Mouse (Mus musculus) liver, embryonic 16.5 days (tissue): ENCODE data around the gene Sulf2. TPM values are rescaled to one million over a fixed set of nuclear protein-coding genes. Genes with fewer than 3 reads are reported as not detected.

Source experiments
- ATAC-seq: fragments of 200-750 bp; cut with Nextera tagmentation; 2 replicates; pipeline ENCODE4 v1.8.0; 2017; ENCODE audit warnings: low read depth, mild to moderate bottlenecking, moderate number of reproducible peaks, moderate library complexity
- H3K27ac ChIP-seq: fragments of 300-500 bp; sonication (generic); 2 replicates; pipeline ENCODE4 v1.5.1; 2014; ENCODE audit warnings: mild to moderate bottlenecking, low read length
- H3K27me3 ChIP-seq: fragments of 300-500 bp; sonication (generic); 2 replicates; pipeline ENCODE4 v1.6.1; 2014; ENCODE audit warnings: low read depth, low read length, mixed read lengths; ENCODE audit not compliant: control insufficient read depth, insufficient read depth
- H3K36me3 ChIP-seq: fragments of 300-500 bp; sonication (generic); 2 replicates; pipeline ENCODE4 v1.6.1; 2014; ENCODE audit warnings: mild to moderate bottlenecking; ENCODE audit not compliant: control insufficient read depth, insufficient read depth
- H3K4me1 ChIP-seq: fragments of 300-500 bp; sonication (generic); 2 replicates; pipeline ENCODE4 v1.6.1; 2014; ENCODE audit warnings: low read depth, low read length, mixed read lengths; ENCODE audit not compliant: control insufficient read depth
- H3K4me2 ChIP-seq: fragments of 300-500 bp; sonication (generic); 2 replicates; pipeline ENCODE4 v1.6.1; 2014; ENCODE audit warnings: low read depth, low read length, mixed read lengths
- H3K4me3 ChIP-seq: fragments of 300-500 bp; sonication (generic); 2 replicates; pipeline ENCODE4 v1.5.1; 2014; ENCODE audit warnings: low read depth, mild to moderate bottlenecking, low read length
- H3K9ac ChIP-seq: fragments of 300-500 bp; sonication (generic); 2 replicates; pipeline ENCODE4 v1.6.1; 2014; ENCODE audit warnings: low read depth, low read length
- H3K9me3 ChIP-seq: fragments of 300-500 bp; sonication (generic); replicated peaks from 2 replicates; pipeline ENCODE4 v1.6.1; 2016; ENCODE audit warnings: low read length; ENCODE audit not compliant: control insufficient read depth
- WGBS: fragments of 180-500 bp; shearing (Covaris S2); extraction: QIAGEN DNeasy Blood & Tissue Kit; methylation state at CpG from one replicate; pipeline ENCODE4 v1.1.7; 2014; ENCODE audit not compliant: insufficient replicate concordance; 5-methylcytosine and 5-hydroxymethylcytosine counted together
- polyA plus RNA-seq: library from polyadenylated mRNA; unstranded; fragments of >200 nt; fragmentation: Nextera tagmentation; extraction: Ambion mirVana; gene quantifications from 2 replicates; pipeline ENCODE4 v1.2.1, GENCODE M21; 2015

The Sulf2 gene
- 0.68 and 1.2 TPM in 2 replicates for polyA plus RNA-seq

DNA sequence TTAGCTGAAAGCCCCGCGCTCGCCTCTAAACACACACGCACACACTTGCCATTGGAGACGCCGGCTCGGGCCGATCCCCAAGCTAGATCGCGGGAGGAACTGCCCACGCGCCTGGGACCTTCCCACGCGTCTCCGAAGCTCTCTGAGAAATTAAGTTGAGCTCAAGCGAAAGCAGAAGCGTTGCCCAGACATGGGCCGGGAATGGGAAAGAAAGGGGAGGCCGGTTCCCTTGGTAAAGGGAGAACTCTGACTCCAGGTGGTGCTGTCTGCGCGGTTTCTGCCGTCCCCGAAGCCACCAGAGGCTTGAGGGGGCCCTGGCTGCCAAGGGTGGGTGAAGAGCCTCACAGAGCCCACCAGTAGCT lies at the start of gene Sulf2:
TSS of gene Sulf2 (minus strand) at position 210 of the 362 bp plus-strand sequence.
- no peaks in the 10 kb centered on the region for H3K9me3 ChIP-seq
- WGBS = under 1% methylated on average over 23 of the region's 23 CpGs
- no peak for ATAC-seq
- no peak within 1 kb of the TSS for H3K27ac ChIP-seq
- no peaks in the 10 kb centered on the region; the same call in 1 of the 2 replicates for H3K4me1 ChIP-seq
- peaks cover 46% of the 10 kb centered on the region for H3K27me3 ChIP-seq
- peak within 1 kb of the TSS; percentile 70 for H3K4me2 ChIP-seq
- H3K9ac ChIP-seq = no peak within 1 kb of the TSS
- peak within 1 kb of the TSS; percentile 53 for H3K4me3 ChIP-seq
- no peaks in the 10 kb centered on the region for H3K36me3 ChIP-seq

- Histone ChIP-seq H3K9me3 (no peaks in the 10 kb centered on the region), H3K4me1 (no peaks in the 10 kb centered on the region), H3K27ac (no peak overlapping the region), H3K27me3 (no peaks in the 10 kb centered on the region), H3K4me2 (no peak overlapping the region), H3K36me3 (no peaks in the 10 kb centered on the region), H3K9ac (no peak overlapping the region), H3K4me3 (no peak overlapping the region)
- 61% methylated on average over 13 of the region's 13 CpGs for WGBS
- ATAC-seq = no peak
These were observed 48.7 kb upstream of the Sulf2 start for GRCm38 (mm10) chr2:166204174-166204573.

- Histone ChIP-seq H3K4me1 (no peaks in the 10 kb centered on the region), H3K9ac (no peak overlapping the region), H3K4me3 (no peak overlapping the region), H3K4me2 (no peak overlapping the region), H3K27me3 (no peaks in the 10 kb centered on the region), H3K27ac (no peak overlapping the region), H3K36me3 (no peaks in the 10 kb centered on the region), H3K9me3 (no peaks in the 10 kb centered on the region)
- ATAC-seq = no peak
- 66% methylated on average over 11 of the region's 12 CpGs for WGBS
These were observed 48.2 kb upstream of the Sulf2 start for GRCm38 (mm10) chr2:166203647-166204046.

DNA sequence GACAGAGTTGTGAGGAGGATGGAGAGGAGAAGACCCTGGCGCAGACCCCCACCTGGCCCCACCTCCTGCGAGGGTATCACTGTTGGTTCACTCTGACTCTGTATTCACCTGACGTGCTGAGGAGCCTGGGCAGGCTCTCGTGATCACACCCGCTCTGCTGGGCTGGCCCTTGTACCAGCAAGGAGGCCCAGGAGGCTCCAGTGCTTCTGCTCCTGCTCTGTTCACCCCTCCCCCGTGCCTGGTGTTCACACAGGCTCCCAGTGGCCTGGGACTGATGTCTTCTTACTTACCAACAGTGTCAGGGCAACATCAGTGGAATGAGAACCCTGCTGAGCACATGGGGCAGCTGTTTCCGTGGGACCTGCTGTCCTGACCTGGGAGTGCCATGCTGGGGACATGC lies 42.5 kb upstream of the Sulf2 start:
- Histone ChIP-seq H3K4me3 (no peak overlapping the region), H3K27me3 (no peaks in the 10 kb centered on the region), H3K4me1 (no peaks in the 10 kb centered on the region), H3K27ac (no peak overlapping the region), H3K36me3 (no peaks in the 10 kb centered on the region), H3K9me3 (no peaks in the 10 kb centered on the region), H3K9ac (no peak overlapping the region), H3K4me2 (no peak overlapping the region)
- WGBS = 49% methylated on average over 7 of the region's 7 CpGs
- no peak for ATAC-seq

DNA sequence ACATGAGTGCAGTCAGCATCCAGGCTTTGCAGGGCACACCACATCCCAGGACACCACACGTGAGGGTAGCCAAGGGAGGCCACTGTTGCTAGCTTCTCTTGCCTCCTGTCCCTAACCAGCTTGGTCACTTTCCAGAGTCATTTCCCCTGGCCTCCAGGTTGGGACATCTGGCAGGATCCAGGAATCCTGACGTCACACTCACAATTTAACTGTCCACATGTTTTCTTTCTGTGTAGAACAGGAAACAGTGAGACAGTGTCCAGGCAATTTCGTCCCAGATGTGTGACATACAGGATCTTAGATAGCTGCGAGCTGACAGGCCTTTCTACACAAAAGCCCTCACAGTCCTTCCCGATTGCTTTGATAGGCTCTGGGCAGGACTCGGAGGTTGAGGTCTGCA lies 41.6 kb upstream of the Sulf2 start:
- 38% methylated on average over 6 of the region's 6 CpGs for WGBS
- Histone ChIP-seq H3K27ac (no peak overlapping the region), H3K9me3 (no peaks in the 10 kb centered on the region), H3K4me2 (no peak overlapping the region), H3K27me3 (no peaks in the 10 kb centered on the region), H3K4me1 (no peaks in the 10 kb centered on the region), H3K9ac (no peak overlapping the region), H3K36me3 (no peaks in the 10 kb centered on the region), H3K4me3 (no peak overlapping the region)
- no peak for ATAC-seq

DNA sequence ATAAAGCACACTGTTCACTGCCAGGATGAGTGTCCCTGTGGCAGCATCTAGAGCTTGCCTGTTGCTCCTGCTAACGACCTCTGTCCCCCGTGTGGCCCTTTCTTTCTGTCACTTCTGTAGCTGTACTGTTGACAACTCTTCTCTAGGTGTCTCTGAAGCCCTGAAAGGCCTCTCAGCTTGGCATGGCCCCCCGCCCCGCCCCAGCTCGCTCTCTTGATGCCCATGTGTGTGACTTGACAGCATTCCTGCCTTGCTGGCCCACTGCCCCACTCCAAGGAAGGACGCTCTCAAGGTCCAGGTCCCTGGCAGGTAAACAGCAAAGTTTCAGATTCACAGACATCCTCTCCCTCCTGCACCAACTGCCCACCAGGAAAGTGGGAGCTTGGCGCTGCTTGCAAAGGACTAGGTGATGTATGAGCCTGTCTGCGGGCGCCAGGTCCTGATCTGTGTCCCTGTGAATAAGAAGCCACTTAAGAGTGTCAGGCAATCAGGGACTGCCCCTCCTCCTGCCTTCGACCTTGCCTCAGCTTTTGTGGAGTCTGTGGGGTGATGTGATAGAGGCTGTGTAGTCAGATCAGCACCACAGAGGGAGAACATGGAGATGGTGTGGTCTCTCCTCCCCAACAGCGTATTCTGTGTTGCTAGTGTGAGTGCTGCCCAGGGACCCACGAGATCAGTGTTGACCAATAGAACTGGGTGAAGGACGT lies 40.8 kb upstream of the Sulf2 start:
- 43% methylated on average over 13 of the region's 13 CpGs for WGBS
- H3K9ac ChIP-seq = no peak overlapping the region
- H3K9me3 ChIP-seq = no peaks in the 10 kb centered on the region
- no peak overlapping the region for H3K4me2 ChIP-seq
- H3K27ac ChIP-seq = no peak overlapping the region
- no peaks in the 10 kb centered on the region for H3K4me1 ChIP-seq
- no peaks in the 10 kb centered on the region for H3K27me3 ChIP-seq
- ATAC-seq = no peak
- no peaks in the 10 kb centered on the region for H3K36me3 ChIP-seq
- H3K4me3 ChIP-seq = no peak overlapping the region

GRCm38 (mm10) chr2:166195041-166195440 lies 39.6 kb upstream of the Sulf2 start:
- H3K27me3 ChIP-seq = no peaks in the 10 kb centered on the region
- no peaks in the 10 kb centered on the region for H3K36me3 ChIP-seq
- 51% methylated on average over 6 of the region's 6 CpGs for WGBS
- no peak overlapping the region for H3K4me2 ChIP-seq
- no peaks in the 10 kb centered on the region for H3K9me3 ChIP-seq
- H3K4me3 ChIP-seq = no peak overlapping the region
- H3K4me1 ChIP-seq = no peaks in the 10 kb centered on the region
- no peak overlapping the region for H3K9ac ChIP-seq
- ATAC-seq = no peak
- H3K27ac ChIP-seq = no peak overlapping the region

DNA sequence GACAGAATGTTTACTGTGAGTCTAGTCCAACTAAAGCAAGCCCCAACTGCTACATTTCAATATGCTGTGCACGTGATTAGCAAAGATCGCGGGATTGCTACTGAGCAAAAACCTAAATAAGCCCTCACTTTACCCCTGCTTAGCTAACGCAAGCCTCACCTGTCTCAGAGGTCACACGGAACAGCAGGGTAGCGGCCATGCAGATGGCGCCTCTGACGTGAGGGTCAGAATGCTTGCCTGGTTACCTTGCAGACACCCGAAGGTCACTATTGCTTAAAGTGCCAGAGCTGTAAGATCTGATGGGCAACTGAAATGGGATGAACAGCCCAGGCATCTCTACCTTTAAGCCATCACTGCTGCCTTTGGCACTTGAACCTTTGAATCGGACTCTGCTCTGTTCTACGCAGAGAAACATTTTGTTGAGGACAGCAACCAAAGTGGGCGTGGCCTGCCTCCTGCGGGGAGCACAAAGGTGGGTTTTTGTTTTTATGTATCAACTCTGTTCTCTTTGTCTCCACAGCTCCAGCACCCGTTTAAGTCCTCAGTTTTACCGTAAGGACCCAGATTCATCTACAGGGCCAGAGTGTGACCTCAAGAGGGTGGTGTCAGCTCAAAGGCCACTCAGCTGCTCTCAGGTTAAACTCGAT lies 38.8 kb upstream of the Sulf2 start:
- H3K36me3 ChIP-seq = no peaks in the 10 kb centered on the region
- no peak overlapping the region for H3K27ac ChIP-seq
- no peaks in the 10 kb centered on the region for H3K9me3 ChIP-seq
- no peak for ATAC-seq
- no peaks in the 10 kb centered on the region for H3K4me1 ChIP-seq
- no peak overlapping the region for H3K4me2 ChIP-seq
- H3K27me3 ChIP-seq = no peaks in the 10 kb centered on the region
- 51% methylated on average over 16 of the region's 16 CpGs for WGBS
- no peak overlapping the region for H3K4me3 ChIP-seq
- no peak overlapping the region for H3K9ac ChIP-seq

DNA sequence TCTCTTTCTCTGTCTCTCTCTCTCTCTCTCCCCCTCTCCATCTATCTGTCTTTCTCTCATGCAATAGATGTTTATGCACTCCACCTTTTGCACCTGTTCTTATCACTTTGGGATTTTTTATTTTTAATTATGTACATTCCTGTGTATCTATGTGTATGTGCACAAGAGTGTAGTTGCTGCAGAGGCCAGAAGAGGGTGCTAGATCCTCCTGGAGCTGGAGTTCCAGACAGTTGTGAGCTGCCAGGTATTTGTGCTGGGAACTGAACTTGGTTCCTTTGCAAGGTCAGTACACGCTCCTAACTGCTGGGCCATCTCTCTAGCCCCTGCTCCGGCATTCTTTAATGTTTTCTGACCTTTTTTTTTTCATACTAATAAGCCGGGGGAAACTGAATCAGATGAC lies 38.0 kb upstream of the Sulf2 start:
- 69% methylated on average over 3 of the region's 3 CpGs for WGBS
- no peaks in the 10 kb centered on the region for H3K4me1 ChIP-seq
- no peaks in the 10 kb centered on the region for H3K9me3 ChIP-seq
- H3K4me3 ChIP-seq = no peak overlapping the region
- no peaks in the 10 kb centered on the region for H3K36me3 ChIP-seq
- H3K4me2 ChIP-seq = no peak overlapping the region
- no peak for ATAC-seq
- H3K27ac ChIP-seq = no peak overlapping the region
- no peaks in the 10 kb centered on the region for H3K27me3 ChIP-seq
- H3K9ac ChIP-seq = no peak overlapping the region
